Mouse (Mus musculus) lung, embryonic 14.5 days (tissue): ENCODE measurements around the gene Gm1043. TPM values are rescaled to one million over a fixed set of nuclear protein-coding genes. Genes with fewer than 3 reads are reported as not detected.

Experiments
- ATAC-seq: fragments of 200-750 bp; cut with Nextera tagmentation; 2 replicates; pipeline ENCODE4 v1.8.0; 2017; ENCODE audit warnings: mild to moderate bottlenecking, moderate TSS enrichment, moderate library complexity; ENCODE audit not compliant: insufficient read depth
- DNase-seq: peaks from one replicate; pipeline ENCODE4 v3.0.0-alpha.2; 2015
- H3K27ac ChIP-seq: fragments of 300-500 bp; sonication (generic); 2 replicates; pipeline ENCODE4 v1.5.1; 2014; ENCODE audit warnings: low read depth, mild to moderate bottlenecking, moderate library complexity
- H3K27me3 ChIP-seq: fragments of 300-500 bp; sonication (generic); 2 replicates; pipeline ENCODE4 v1.6.1; 2014; ENCODE audit warnings: low read length, control low read depth; ENCODE audit not compliant: insufficient read depth
- H3K36me3 ChIP-seq: fragments of 300-500 bp; sonication (generic); 2 replicates; pipeline ENCODE4 v1.6.1; 2014; ENCODE audit warnings: control low read depth; ENCODE audit not compliant: insufficient read depth
- H3K4me1 ChIP-seq: fragments of 300-500 bp; sonication (generic); 2 replicates; pipeline ENCODE4 v1.6.1; 2014; ENCODE audit warnings: antibody characterized with exemption, control low read depth; ENCODE audit not compliant: insufficient read depth
- H3K4me2 ChIP-seq: fragments of 300-500 bp; sonication (generic); 2 replicates; pipeline ENCODE4 v1.6.1; 2014; ENCODE audit warnings: mild to moderate bottlenecking
- H3K4me3 ChIP-seq: fragments of 300-500 bp; sonication (generic); 2 replicates; pipeline ENCODE4 v1.5.1; 2014; ENCODE audit warnings: low read depth, low read length
- H3K9ac ChIP-seq: fragments of 300-500 bp; sonication (generic); 2 replicates; pipeline ENCODE4 v1.6.1; 2014
- H3K9me3 ChIP-seq: fragments of 300-500 bp; sonication (generic); 2 replicates; pipeline ENCODE4 v1.6.1; 2016; ENCODE audit warnings: low read depth, low read length, control low read depth
- CTCF ChIP-seq: IDR thresholded peaks from 2 replicates; pipeline ENCODE4 v1.5.1; 2016; ENCODE audit warnings: antibody characterized with exemption, low read depth
- WGBS: fragments of 180-500 bp; shearing (Covaris S2); extraction: QIAGEN DNeasy Blood & Tissue Kit; methylation state at CpG from one replicate; pipeline ENCODE4 v1.1.7; 2014; 5-methylcytosine and 5-hydroxymethylcytosine counted together
- polyA plus RNA-seq: library from polyadenylated mRNA; unstranded; fragments of >200 nt; fragmentation: Nextera tagmentation; extraction: Ambion mirVana; gene quantifications from 2 replicates; pipeline ENCODE4 v1.2.1, GENCODE M21; 2014

Gm1043 gene
- polyA plus RNA-seq, 1 experiment from 2014 or later, result not detected

GRCm38 (mm10) chr5:37052846-37053245, 32.3 kb upstream of the Gm1043 start:
- 67% methylated on average over 5 of the region's 5 CpGs for WGBS
- no peak for TF ChIP-seq CTCF
- Histone ChIP-seq H3K36me3 (no peaks in the 10 kb centered on the region), H3K4me1 (no peaks in the 10 kb centered on the region), H3K27me3 (no peaks in the 10 kb centered on the region), H3K4me2 (no peak overlapping the region), H3K27ac (no peak overlapping the region), H3K9ac (no peak overlapping the region), H3K4me3 (no peak overlapping the region), H3K9me3 (no peaks in the 10 kb centered on the region)
- no peak for DNase-seq
- no peak for ATAC-seq

DNA sequence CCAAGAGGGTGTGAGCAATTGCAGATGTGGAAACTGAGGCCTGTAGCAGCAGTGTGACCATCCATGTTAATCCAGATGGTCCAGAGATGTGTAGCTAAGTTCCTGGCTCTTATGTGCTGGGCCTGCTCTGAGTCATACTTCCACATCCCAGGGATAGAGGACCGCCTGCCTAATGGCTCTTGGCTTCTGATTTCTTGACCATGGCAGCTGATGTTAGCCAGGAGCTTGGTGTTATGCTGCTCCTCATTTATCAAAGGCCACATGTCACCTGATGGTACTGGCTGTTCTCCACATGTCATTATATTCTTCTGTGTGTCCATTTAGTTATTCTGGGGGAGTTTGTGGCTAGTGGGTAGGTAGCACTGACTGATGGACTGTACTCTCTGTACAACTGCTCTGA, 29.4 kb upstream of the Gm1043 start:
- H3K4me3 ChIP-seq, result no peak overlapping the region
- DNase-seq (no peak), ATAC-seq (no peak)
- TF ChIP-seq CTCF, result no peak
- H3K9ac ChIP-seq, result no peak overlapping the region
- no peaks in the 10 kb centered on the region for H3K27me3 ChIP-seq
- no peak overlapping the region for H3K27ac ChIP-seq
- no peak overlapping the region for H3K4me2 ChIP-seq
- H3K9me3 ChIP-seq, result no peaks in the 10 kb centered on the region
- WGBS, result 69% methylated on average over 1 of the region's 1 CpGs
- H3K4me1 ChIP-seq, result no peaks in the 10 kb centered on the region
- no peaks in the 10 kb centered on the region for H3K36me3 ChIP-seq

DNA sequence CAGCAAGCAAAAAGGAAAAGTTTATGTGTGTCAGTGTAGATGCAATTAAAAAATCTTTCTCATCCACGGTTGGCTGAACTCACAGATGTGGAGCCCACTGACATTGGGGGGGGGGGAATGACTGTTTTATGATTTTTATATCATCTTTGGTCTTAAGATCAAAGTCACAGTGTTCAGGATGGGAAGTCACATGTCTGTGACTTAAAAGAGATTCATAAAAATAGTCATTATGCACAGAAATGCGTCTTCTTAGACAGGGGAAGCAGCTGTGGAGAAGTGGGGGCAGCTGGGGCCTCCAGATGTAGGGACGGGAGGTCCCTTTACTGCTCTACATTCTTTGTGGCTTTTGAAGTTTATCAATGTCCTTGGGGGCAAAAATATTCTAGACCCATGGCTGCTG, 28.7 kb upstream of the Gm1043 start:
- Histone ChIP-seq H3K9ac (no peak overlapping the region), H3K4me3 (no peak overlapping the region), H3K27ac (no peak overlapping the region), H3K36me3 (no peaks in the 10 kb centered on the region), H3K4me2 (no peak overlapping the region), H3K9me3 (no peaks in the 10 kb centered on the region), H3K27me3 (no peaks in the 10 kb centered on the region), H3K4me1 (no peaks in the 10 kb centered on the region)
- no peak for TF ChIP-seq CTCF
- ATAC-seq (no peak), DNase-seq (no peak)
- WGBS, result 25% methylated on average over 3 of the region's 3 CpGs

DNA sequence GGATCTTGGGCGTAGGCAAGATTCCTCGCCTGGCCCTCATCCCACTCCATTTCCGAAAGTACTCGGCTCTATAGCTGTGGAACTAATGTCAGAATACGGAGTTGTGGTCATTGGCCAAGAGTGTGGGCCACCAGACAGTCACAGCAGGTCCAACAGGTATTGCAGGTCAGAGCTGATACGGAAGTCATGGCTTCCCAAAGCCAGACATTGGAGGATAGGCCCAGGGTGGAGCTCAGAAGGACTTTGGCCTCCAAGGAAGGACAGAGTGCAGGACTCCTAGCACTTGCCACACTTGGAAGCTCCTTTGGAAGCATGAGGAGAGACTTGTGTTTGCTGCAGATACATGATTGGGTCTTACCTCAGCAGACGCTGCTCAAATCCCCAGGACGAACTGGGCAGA, 23.6 kb upstream of the Gm1043 start:
- WGBS, result 81% methylated on average over 8 of the region's 8 CpGs
- no peak overlapping the region for H3K4me2 ChIP-seq
- no peak for ATAC-seq

DNA sequence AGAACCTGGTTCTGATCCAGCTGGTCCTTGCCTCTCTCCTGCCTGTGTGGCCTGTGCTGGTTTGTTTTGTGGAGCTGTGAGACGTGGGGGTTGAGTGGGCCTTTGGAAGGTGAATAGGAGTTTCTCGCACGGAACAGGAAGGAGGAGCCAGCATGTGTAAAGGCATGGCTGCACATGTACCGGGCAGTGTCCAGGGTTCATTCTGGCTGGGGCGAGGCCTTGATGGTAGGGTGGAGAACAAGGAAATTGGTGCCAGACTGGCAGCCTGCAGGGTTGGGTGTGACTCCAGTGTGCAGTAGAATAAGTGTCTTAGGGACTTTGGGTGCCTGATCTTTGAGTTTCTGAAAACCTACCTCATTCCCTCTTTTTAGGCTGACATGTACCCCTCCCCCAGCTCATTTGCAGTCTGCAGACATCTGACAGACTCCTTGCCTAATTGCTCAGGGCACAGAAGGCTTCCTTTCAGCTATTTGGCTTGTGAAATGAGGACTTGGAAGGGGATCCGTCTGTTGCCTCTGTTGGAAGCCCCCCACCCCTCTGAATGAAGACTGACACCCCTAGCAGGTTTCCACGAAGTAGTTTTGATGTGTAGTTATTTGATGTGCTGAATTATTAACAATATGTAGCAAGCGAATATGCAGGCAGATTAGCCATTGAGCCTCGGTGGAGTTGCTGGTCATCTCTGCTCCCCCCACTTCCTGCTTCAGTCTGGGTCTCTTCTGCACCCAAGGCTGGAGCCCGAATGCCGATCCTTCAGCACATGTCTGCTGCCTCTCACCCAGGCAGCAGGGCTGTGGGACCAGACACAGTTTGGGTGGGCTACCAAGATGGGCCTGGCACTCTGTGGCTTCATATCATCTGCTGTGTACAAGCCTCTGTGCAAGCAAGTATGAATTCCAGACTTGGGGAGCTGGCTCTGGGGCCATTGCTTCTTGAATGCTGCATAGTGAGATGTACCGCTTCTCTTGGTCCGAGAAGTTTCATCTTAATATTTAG, 20.4 kb upstream of the Gm1043 start:
- no peak overlapping the region for H3K27ac ChIP-seq
- no peak overlapping the region for H3K4me2 ChIP-seq
- ATAC-seq (no peak), DNase-seq (no peak)
- no peaks in the 10 kb centered on the region for H3K27me3 ChIP-seq
- H3K4me1 ChIP-seq, result no peaks in the 10 kb centered on the region
- TF ChIP-seq CTCF, result no peak
- H3K4me3 ChIP-seq, result no peak overlapping the region
- no peaks in the 10 kb centered on the region for H3K36me3 ChIP-seq
- H3K9me3 ChIP-seq, result no peaks in the 10 kb centered on the region
- no peak overlapping the region for H3K9ac ChIP-seq
- WGBS, result 68% methylated on average over 13 of the region's 13 CpGs

More for the DNA sequence above, 23.6 kb upstream of the Gm1043 start:
- Histone ChIP-seq H3K9me3 (no peaks in the 10 kb centered on the region), H3K9ac (no peak overlapping the region), H3K4me3 (no peak overlapping the region), H3K27me3 (no peaks in the 10 kb centered on the region), H3K27ac (no peak overlapping the region), H3K36me3 (no peaks in the 10 kb centered on the region), H3K4me1 (no peaks in the 10 kb centered on the region)
- no peak for TF ChIP-seq CTCF
- DNase-seq, result no peak

DNA sequence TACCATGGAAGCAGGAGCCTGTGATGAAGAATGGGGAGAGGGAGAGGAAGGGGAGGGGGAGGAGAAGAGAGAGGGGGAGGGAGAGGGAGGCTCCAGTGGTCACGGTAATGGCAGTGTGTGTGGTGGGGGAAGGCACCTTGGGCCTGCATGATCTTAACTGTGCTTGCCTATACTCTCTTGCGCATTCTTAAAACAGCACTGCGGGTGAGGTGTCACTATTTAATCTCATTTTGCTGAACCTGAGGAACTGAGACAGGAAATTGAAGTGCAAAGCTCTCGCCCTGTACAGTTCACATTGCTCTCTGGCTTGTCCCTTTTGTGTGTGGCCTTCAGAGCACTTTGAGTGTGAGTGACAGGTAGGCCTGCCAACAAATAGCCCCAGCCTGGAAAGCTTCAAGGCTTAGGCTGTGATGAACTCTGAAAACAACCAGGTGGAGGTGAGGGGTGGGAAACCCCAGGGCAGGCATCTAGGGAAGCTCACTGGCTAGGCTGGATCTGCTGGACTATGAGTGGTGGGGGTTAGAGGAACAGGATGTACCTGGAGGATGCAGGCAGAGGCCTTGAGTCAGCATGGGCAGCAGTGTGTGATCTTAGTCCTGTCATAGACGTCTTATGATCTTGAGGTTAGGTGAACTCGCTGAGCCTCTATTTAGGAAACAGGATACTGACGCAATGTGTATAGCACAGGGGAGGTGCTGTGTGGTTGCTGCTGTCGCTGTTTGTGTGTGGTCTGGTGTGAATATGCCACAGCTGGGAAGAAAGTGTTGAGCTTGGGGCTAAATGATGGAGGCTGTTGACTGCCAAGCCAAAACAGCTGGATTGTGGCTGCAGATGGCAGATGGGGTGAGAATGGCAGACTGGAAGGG, 18.2 kb upstream of the Gm1043 start:
- Histone ChIP-seq H3K27me3 (no peaks in the 10 kb centered on the region), H3K9me3 (no peaks in the 10 kb centered on the region), H3K4me1 (no peaks in the 10 kb centered on the region), H3K36me3 (no peaks in the 10 kb centered on the region), H3K4me3 (no peak overlapping the region), H3K4me2 (no peak overlapping the region), H3K9ac (no peak overlapping the region), H3K27ac (no peak overlapping the region)
- TF ChIP-seq CTCF, result no peak
- ATAC-seq (no peak), DNase-seq (no peak)
- 56% methylated on average over 8 of the region's 8 CpGs for WGBS

GRCm38 (mm10) chr5:37073660-37074059, 11.5 kb upstream of the Gm1043 start:
- no peak for ATAC-seq
- no peak for TF ChIP-seq CTCF

More at GRCm38 (mm10) chr5:37073660-37074059, 11.5 kb upstream of the Gm1043 start:
- DNase-seq, result no peak
- no peaks in the 10 kb centered on the region for H3K9me3 ChIP-seq
- H3K27ac ChIP-seq, result no peak overlapping the region
- no peak overlapping the region for H3K9ac ChIP-seq
- 84% methylated on average over 4 of the region's 4 CpGs for WGBS
- H3K27me3 ChIP-seq, result peaks cover 6% of the 10 kb centered on the region; the same call in 1 of the 2 replicates
- H3K4me3 ChIP-seq, result no peak overlapping the region
- H3K4me1 ChIP-seq, result no peaks in the 10 kb centered on the region
- H3K36me3 ChIP-seq, result no peaks in the 10 kb centered on the region
- H3K4me2 ChIP-seq, result no peak overlapping the region
